Mouse (Mus musculus) MEL (cell line): ENCODE results near the gene Slc30a9. TPM values are rescaled to one million over a fixed set of nuclear protein-coding genes. Genes with fewer than 3 reads are reported as not detected.

Source experiments
- DNase-seq: peaks from one replicate; pipeline ENCODE4 v3.0.0; 2011; ENCODE audit warnings: low read depth, low spot score
- H3K27ac ChIP-seq: 2 replicates; pipeline ENCODE4 v1.5.1; 2012; ENCODE audit warnings: low read depth, mild to moderate bottlenecking, control low read depth, low read length, moderate library complexity; ENCODE audit not compliant: control insufficient read depth
- H3K27me3 ChIP-seq, 2 experiments: fragments of 150-350 bp in 1 of 2; sonication (generic) in 1 of 2; 2 replicates each; pipeline ENCODE4 v1.6.1; 2012; ENCODE audit warnings: low read length in 2 of 2, mild to moderate bottlenecking in 2 of 2, improper control_type of control experiment in 1 of 2, moderate library complexity in 1 of 2; ENCODE audit not compliant: insufficient read depth in 2 of 2, control insufficient read depth in 1 of 2
- H3K36me3 ChIP-seq, 2 experiments: 2 replicates each; pipeline ENCODE4 v1.6.1; 2012 to 2014; ENCODE audit warnings: low read length in 2 of 2, improper control_type of control experiment in 1 of 2, inconsistent platforms in 1 of 2, mild to moderate bottlenecking in 1 of 2; ENCODE audit not compliant: insufficient read depth in 2 of 2, control insufficient read depth in 1 of 2
- H3K4me1 ChIP-seq, 2 experiments: fragments of 150-350 bp in 1 of 2; sonication (generic) in 1 of 2; 2 replicates each; pipeline ENCODE4 v1.6.1; 2012; ENCODE audit warnings: low read length in 2 of 2, improper control_type of control experiment in 1 of 2, mild to moderate bottlenecking in 1 of 2; ENCODE audit not compliant: insufficient read depth in 2 of 2, control insufficient read depth in 1 of 2
- H3K4me3 ChIP-seq, 2 experiments: fragments of 150-350 bp in 1 of 2; sonication (generic) in 1 of 2; 2 replicates each; pipeline ENCODE4 v1.5.1; 2012; ENCODE audit warnings: low read depth in 2 of 2, low read length in 2 of 2, mild to moderate bottlenecking in 2 of 2, moderate library complexity in 2 of 2, control low read depth in 1 of 2, improper control_type of control experiment in 1 of 2; ENCODE audit not compliant: control insufficient read depth in 1 of 2, insufficient read depth in 1 of 2
- H3K79me2 ChIP-seq: 2 replicates; pipeline ENCODE4 v1.6.1; 2012; ENCODE audit warnings: mild to moderate bottlenecking, low read length, moderate library complexity; ENCODE audit not compliant: control insufficient read depth, poor library complexity, insufficient read depth
- H3K9ac ChIP-seq: 2 replicates; pipeline ENCODE4 v1.6.1; 2012; ENCODE audit warnings: low read depth, mild to moderate bottlenecking, control low read depth, low read length, moderate library complexity; ENCODE audit not compliant: control insufficient read depth, poor library complexity, severe bottlenecking
- H3K9me3 ChIP-seq: fragments of 150-350 bp; sonication (generic); replicated peaks from 2 replicates; pipeline ENCODE4 v1.6.1; 2012; ENCODE audit warnings: mild to moderate bottlenecking, low read length, improper control_type of control experiment, moderate library complexity; ENCODE audit not compliant: insufficient read depth
- CTCF ChIP-seq, 3 experiments: IDR thresholded peaks in 2 of 3; conservative IDR thresholded peaks in 1 of 3; 2 replicates each; pipeline ENCODE4 v1.5.1; 2011 to 2012; ENCODE audit warnings: low read length in 3 of 3, low read depth in 2 of 3, mild to moderate bottlenecking in 2 of 3, improper control_type of control experiment in 1 of 3, inconsistent platforms in 1 of 3, mixed read lengths in 1 of 3, moderate library complexity in 1 of 3; ENCODE audit not compliant: control insufficient read depth in 1 of 3, insufficient read depth in 1 of 3, poor library complexity in 1 of 3, severe bottlenecking in 1 of 3
- ELF1 ChIP-seq: IDR thresholded peaks from 2 replicates; pipeline ENCODE4 v1.6.1; 2014; ENCODE audit warnings: low read depth, mild to moderate bottlenecking, inconsistent platforms, low read length, improper control_type of control experiment, moderate library complexity
- ETS1 ChIP-seq: IDR thresholded peaks from 2 replicates; pipeline ENCODE4 v1.6.1; 2012; ENCODE audit warnings: low read depth, mild to moderate bottlenecking, inconsistent platforms, low read length, improper control_type of control experiment, moderate library complexity
- HCFC1 ChIP-seq: IDR thresholded peaks from 2 replicates; pipeline ENCODE4 v1.6.1; 2012; ENCODE audit warnings: low read depth, mild to moderate bottlenecking, inconsistent platforms, low read length, improper control_type of control experiment, moderate library complexity
- MAFK ChIP-seq: IDR thresholded peaks from 2 replicates; pipeline ENCODE4 v1.6.1; 2011; ENCODE audit warnings: low read depth, mild to moderate bottlenecking, low read length, improper control_type of control experiment, borderline replicate concordance
- MAX ChIP-seq: IDR thresholded peaks from 2 replicates; pipeline ENCODE4 v1.6.1; 2011; ENCODE audit warnings: low read length, improper control_type of control experiment
- MAZ ChIP-seq: IDR thresholded peaks from 2 replicates; pipeline ENCODE4 v1.6.1; 2012; ENCODE audit warnings: low read depth, mild to moderate bottlenecking, inconsistent platforms, low read length, improper control_type of control experiment
- MEF2A ChIP-seq: IDR thresholded peaks from 2 replicates; pipeline ENCODE4 v1.6.1; 2014; ENCODE audit warnings: low read depth, mild to moderate bottlenecking, inconsistent platforms, low read length, improper control_type of control experiment; ENCODE audit not compliant: poor library complexity, insufficient replicate concordance, severe bottlenecking; ENCODE audit errors: extremely low read depth
- MXI1 ChIP-seq: IDR thresholded peaks from 2 replicates; pipeline ENCODE4 v1.6.1; 2011; ENCODE audit warnings: mild to moderate bottlenecking, low read depth, low read length, improper control_type of control experiment
- NELFE ChIP-seq: IDR thresholded peaks from 2 replicates; pipeline ENCODE4 v1.6.1; 2011; ENCODE audit warnings: low read depth, low read length, improper control_type of control experiment
- POLR2A ChIP-seq, 2 experiments: IDR thresholded peaks; 2 replicates each; pipeline ENCODE4 v1.6.1; 2011 to 2012; ENCODE audit warnings: low read length in 2 of 2, mild to moderate bottlenecking in 2 of 2, control low read depth in 1 of 2, improper control_type of control experiment in 1 of 2, low read depth in 1 of 2, moderate library complexity in 1 of 2; ENCODE audit not compliant: control insufficient read depth in 1 of 2, insufficient read depth in 1 of 2, poor library complexity in 1 of 2
- POLR2AphosphoS2 ChIP-seq: IDR thresholded peaks from 2 replicates; pipeline ENCODE4 v1.6.1; 2011; ENCODE audit warnings: low read length, improper control_type of control experiment
- RCOR1 ChIP-seq: IDR thresholded peaks from 2 replicates; pipeline ENCODE4 v1.6.1; 2012; ENCODE audit warnings: low read depth, mild to moderate bottlenecking, inconsistent platforms, low read length, improper control_type of control experiment
- SIN3A ChIP-seq: IDR thresholded peaks from 2 replicates; pipeline ENCODE4 v1.6.1; 2012; ENCODE audit warnings: low read length, improper control_type of control experiment, inconsistent platforms
- SMC3 ChIP-seq: IDR thresholded peaks from 2 replicates; pipeline ENCODE4 v1.6.1; 2011; ENCODE audit warnings: low read depth, low read length, improper control_type of control experiment
- TBP ChIP-seq: IDR thresholded peaks from 2 replicates; pipeline ENCODE4 v1.8.0; 2011; ENCODE audit warnings: low read depth, low read length, improper control_type of control experiment
- TCF12 ChIP-seq: IDR thresholded peaks from 2 replicates; pipeline ENCODE4 v1.6.1; 2014; ENCODE audit warnings: low read depth, mild to moderate bottlenecking, inconsistent platforms, low read length, improper control_type of control experiment, moderate library complexity
- USF1 ChIP-seq: IDR thresholded peaks from 2 replicates; pipeline ENCODE4 v1.6.1; 2014; ENCODE audit warnings: low read depth, mild to moderate bottlenecking, inconsistent platforms, low read length, improper control_type of control experiment, moderate library complexity
- ZC3H11A ChIP-seq: IDR thresholded peaks from 2 replicates; pipeline ENCODE4 v1.6.1; 2012; ENCODE audit warnings: low read depth, mild to moderate bottlenecking, inconsistent platforms, low read length, improper control_type of control experiment
- ZMIZ1 ChIP-seq: IDR thresholded peaks from 2 replicates; pipeline ENCODE4 v1.6.1; 2012; ENCODE audit warnings: low read depth, mild to moderate bottlenecking, inconsistent platforms, low read length, improper control_type of control experiment, moderate library complexity
- ZNF384 ChIP-seq: IDR thresholded peaks from 2 replicates; pipeline ENCODE4 v1.6.1; 2012; ENCODE audit warnings: low read depth, mild to moderate bottlenecking, inconsistent platforms, low read length, improper control_type of control experiment
- polyA plus RNA-seq, 2 experiments: library from polyadenylated mRNA; stranded (reverse) in 1 of 2; unstranded in 1 of 2; fragments of >175 nt in 1 of 2; fragments of >200 nt in 1 of 2; gene quantifications; 2 replicates each; pipeline versions ENCODE4 v1.2.1 to v1.2.4; 2012; ENCODE audit warnings: low replicate concordance in 2 of 2, low read depth in 1 of 2; ENCODE audit not compliant: insufficient read length in 2 of 2, insufficient read depth in 1 of 2, missing spikeins in 1 of 2
- total RNA-seq: library from RNA; depleted of rRNA; stranded (reverse); fragments of 300-350 nt; gene quantifications from 2 replicates; pipeline ENCODE4 v1.2.3, GENCODE M21; 2012; rRNA removed

The Slc30a9 gene
- total RNA-seq, result 18.9 and 20.2 TPM in 2 replicates
- 100 to 1,000 TPM in 1 of 2 experiments, 10 to 100 TPM in 1; 37.6 to 284 TPM for polyA plus RNA-seq

DNA sequence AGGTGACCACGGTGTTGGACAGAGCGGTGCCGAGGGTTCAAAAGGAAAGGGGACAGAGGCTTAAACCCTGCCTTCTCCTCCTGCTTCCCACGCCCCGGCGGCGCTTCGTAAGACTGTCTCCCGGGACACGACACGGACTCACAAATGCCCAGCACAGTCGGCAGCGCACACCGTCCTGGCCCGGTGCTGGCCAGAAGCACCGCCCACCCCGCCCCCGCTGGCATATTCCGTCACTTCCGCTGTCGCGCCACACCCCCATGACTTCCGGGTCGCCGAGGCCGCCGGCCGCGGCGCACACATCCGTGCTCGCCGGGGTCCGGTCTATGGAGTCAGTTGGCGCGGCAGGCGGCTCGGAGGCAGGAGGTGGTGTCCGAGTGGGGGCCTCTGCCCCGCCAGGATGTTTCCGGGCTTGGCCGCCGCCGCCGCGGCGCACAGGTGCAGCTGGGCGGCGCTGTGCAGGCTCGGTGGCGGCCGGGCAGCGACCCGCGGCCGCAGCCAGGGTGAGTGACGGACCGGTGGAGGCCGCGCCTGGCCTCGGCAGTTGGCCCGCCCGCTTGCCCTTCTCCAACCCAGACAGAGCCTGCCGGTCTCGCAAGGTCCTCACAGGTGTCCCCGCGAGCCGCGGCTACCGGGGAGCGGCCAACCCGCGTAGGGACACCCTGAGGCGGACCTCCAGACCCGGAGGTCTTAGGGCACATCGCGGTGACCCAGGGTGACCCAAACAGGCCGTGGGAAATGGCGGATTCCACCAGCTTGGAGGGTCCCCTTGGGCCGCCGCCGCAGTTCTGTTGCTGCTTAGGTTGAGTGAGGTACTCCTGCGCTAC is at the start of gene Slc30a9:
Gene Slc30a9 (plus strand): TSS at position 258 of the 824 bp plus-strand sequence.
- Histone ChIP-seq H3K36me3 (peaks cover 0 to 30% of the 10 kb centered on the region in 2 experiments; a peak in 2 of 4 replicates), H3K4me1 (peaks cover 11 to 17% of the 10 kb centered on the region in 2 experiments; a peak in 3 of 4 replicates)
- peak; percentile 95 for TF ChIP-seq NELFE
- 0 out of 2 replicates have a peak, but pooled peaks have one; percentile 37 for TF ChIP-seq MAZ
- peak; percentile 88 for TF ChIP-seq POLR2AphosphoS2
- TF ChIP-seq TCF12, result peak; percentile 67
- TF ChIP-seq MAX, result no peak
- peak; percentile 85 for TF ChIP-seq ZMIZ1
- peak; percentile 69 for TF ChIP-seq SIN3A
- peak; percentile 85 for TF ChIP-seq HCFC1
- 0 out of 2 replicates have a peak, but pooled peaks have one; percentile 11 for TF ChIP-seq USF1
- TF ChIP-seq ZC3H11A, result no peak
- 0 out of 2 replicates have a peak, but pooled peaks have one; percentile 44 for TF ChIP-seq ETS1
- TF ChIP-seq ZNF384, result no peak
- 0 out of 6 replicates have a peak, but pooled peaks of 1 of the 3 experiments have one; percentile 3 for TF ChIP-seq CTCF (IDR thresholded peaks at IDR 0.05 in 2 of 3, conservative IDR thresholded peaks at IDR 0.05 in 1 of 3; ENCODE audit: control insufficient read depth in 1 of 3, insufficient read depth in 1 of 3, low read depth in 2 of 3, low read length in 3 of 3, poor library complexity in 1 of 3, severe bottlenecking in 1 of 3)
- TF ChIP-seq MAFK, result no peak
- TF ChIP-seq TBP, result peak; percentile 51; the same call in 1 of the 2 replicates
- peak; percentile 87 for TF ChIP-seq ELF1
- TF ChIP-seq MXI1, result peak; percentile 51
- TF ChIP-seq POLR2A (IDR thresholded peaks at IDR 0.05; ENCODE audit: control insufficient read depth in 1 of 2, insufficient read depth in 1 of 2, low read depth in 1 of 2, low read length in 2 of 2, poor library complexity in 1 of 2), result peak; percentile 94 to 95; a peak in 3 of 4 replicates

DNA sequence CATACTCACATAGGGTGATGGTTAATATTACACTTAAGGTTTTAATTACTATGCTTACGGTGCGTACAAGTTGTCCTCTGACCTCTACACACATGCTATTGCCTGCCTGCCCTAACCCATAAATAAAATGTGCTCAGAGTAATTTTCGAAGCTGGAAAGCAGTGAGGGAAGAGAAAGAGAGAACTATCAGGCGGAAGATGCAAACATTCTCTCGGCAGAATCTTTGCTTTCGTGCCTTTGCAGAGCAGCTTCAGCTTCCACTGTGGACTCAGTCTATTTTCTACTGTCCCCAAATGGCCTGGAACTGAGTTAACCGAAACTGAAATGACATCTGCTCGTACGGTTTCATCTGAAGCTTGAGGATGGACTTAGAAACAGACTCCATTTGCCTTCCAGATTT is 48.3 kb upstream of the Slc30a9 start:
- no peaks in the 10 kb centered on the region for H3K9me3 ChIP-seq
- H3K27ac ChIP-seq, result no peak overlapping the region
- H3K4me3 ChIP-seq, result no peak overlapping the region
- DNase-seq, result no peak
- no peak overlapping the region for H3K9ac ChIP-seq
- H3K4me1 ChIP-seq, result peaks cover 4 to 9% of the 10 kb centered on the region in 2 experiments; a peak in 2 of 4 replicates
- peaks cover 18% of the 10 kb centered on the region for H3K79me2 ChIP-seq
- no peaks in the 10 kb centered on the region for H3K27me3 ChIP-seq
- no peak for TF ChIP-seq TBP
- no peak for TF ChIP-seq SMC3
- TF ChIP-seq MEF2A, result no peak
- TF ChIP-seq RCOR1, result no peak
- peaks cover 5 to 21% of the 10 kb centered on the region in 2 experiments; a peak in 3 of 4 replicates for H3K36me3 ChIP-seq

More for the DNA sequence above, at the start of gene Slc30a9:
- Histone ChIP-seq H3K9me3 (no peaks in the 10 kb centered on the region), H3K9ac (peak within 1 kb of the TSS; percentile 83), H3K4me3 (peak within 1 kb of the TSS; percentile 65 to 82), H3K27me3 (no peaks in the 10 kb centered on the region), H3K79me2 (peaks cover 19% of the 10 kb centered on the region), H3K27ac (peak within 1 kb of the TSS; percentile 61)
- DNase-seq, result peak; percentile 89
